Mouse (Mus musculus) spleen, adult 2 months (tissue): ENCODE results near the gene Zrsr1.

Experiments
- CTCF ChIP-seq: fragments of 200-500 bp; IDR thresholded peaks from 2 replicates; pipeline ENCODE4 v1.5.1; 2011; ENCODE audit warnings: mild to moderate bottlenecking, inconsistent platforms; ENCODE audit not compliant: insufficient read depth, insufficient read length, insufficient replicate concordance; ENCODE audit errors: extremely low read depth
- POLR2A ChIP-seq: fragments of 200-500 bp; IDR thresholded peaks from 2 replicates; pipeline ENCODE4 v1.6.1; 2011; ENCODE audit warnings: low read depth, low read length, inconsistent platforms

DNA sequence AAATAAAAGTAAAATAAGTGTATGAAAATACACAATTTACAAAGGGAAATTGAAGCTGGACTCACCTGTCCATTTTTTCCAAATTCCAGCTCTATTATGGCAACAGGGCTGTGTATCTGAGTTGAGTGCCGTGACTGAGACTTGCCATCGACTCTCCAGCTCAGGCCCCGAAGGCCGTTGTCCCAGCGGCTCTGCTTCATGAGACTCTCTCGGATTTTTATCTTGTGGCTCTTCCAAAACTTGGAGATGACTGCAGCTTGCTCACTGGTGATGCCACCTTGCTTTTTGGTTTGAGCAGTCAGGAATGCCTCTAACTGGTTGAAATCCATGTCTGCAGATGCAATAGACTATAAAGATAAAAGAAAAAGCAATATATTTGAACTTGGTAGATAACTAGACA is 15.5 kb upstream of the Zrsr1 start:
- TF ChIP-seq CTCF (no peak), POLR2A (no peak)
